Mouse (Mus musculus) lung, adult 2 months (tissue): Measurements from ENCODE around the gene Urah. TPM values are rescaled to one million over a fixed set of nuclear protein-coding genes. Genes with fewer than 3 reads are reported as not detected.

Experiments
- DNase-seq: peaks from one replicate; pipeline ENCODE4 v3.0.0; 2022
- H3K4me1 ChIP-seq: fragments of 200-500 bp; 2 replicates; pipeline ENCODE4 v1.6.1; 2011; ENCODE audit warnings: low read length; ENCODE audit not compliant: control insufficient read depth, insufficient read depth
- H3K4me3 ChIP-seq: fragments of 200-500 bp; replicated peaks from 2 replicates; pipeline ENCODE3; 2011; ENCODE audit warnings: low read depth, mild to moderate bottlenecking, control low read depth, low read length; ENCODE audit errors: extremely low read depth
- CTCF ChIP-seq: fragments of 200-500 bp; IDR thresholded peaks from 2 replicates; pipeline ENCODE4 v1.5.1; 2011; ENCODE audit warnings: mild to moderate bottlenecking, low read length, control low read depth; ENCODE audit not compliant: insufficient read depth
- POLR2A ChIP-seq: fragments of 200-500 bp; IDR thresholded peaks from 2 replicates; pipeline ENCODE4 v1.6.1; 2011; ENCODE audit warnings: low read depth, mild to moderate bottlenecking, control low read depth, low read length, borderline replicate concordance; ENCODE audit errors: extremely low read depth
- WGBS: fragments of 180-500 bp; shearing (Covaris S2); methylation state at CpG from one replicate; pipeline ENCODE4 v1.1.7; 2018; 5-methylcytosine and 5-hydroxymethylcytosine counted together
- polyA plus RNA-seq: library from polyadenylated mRNA; depleted of rRNA; stranded (reverse); fragments of >200 nt; gene quantifications from 2 replicates; pipeline ENCODE4 v1.2.3, GENCODE M21; 2012

Urah gene
- polyA plus RNA-seq, 1 experiment = 19.7 TPM

DNA sequence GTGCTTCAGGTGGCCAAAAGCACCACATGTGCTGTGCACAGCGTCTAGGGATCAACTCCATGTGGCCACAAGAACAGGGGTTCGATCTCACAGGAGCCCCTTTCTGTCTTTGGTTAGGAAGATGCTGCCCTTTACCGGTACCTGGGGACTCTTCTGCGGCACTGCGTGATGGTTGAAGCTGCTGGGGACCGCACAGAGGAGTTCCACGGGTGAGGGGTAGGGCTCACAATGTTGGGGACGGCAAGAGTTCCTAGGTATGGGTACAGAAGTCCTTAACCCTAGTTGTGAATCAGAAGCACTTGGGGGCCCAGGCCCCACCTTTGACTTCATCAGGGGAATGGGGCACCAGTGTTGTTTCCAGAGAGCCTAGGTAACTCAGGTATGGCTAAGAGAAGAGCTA, 23.9 kb downstream of the Urah start:
- no peak for DNase-seq
- WGBS = 95% methylated on average over 8 of the region's 8 CpGs

DNA sequence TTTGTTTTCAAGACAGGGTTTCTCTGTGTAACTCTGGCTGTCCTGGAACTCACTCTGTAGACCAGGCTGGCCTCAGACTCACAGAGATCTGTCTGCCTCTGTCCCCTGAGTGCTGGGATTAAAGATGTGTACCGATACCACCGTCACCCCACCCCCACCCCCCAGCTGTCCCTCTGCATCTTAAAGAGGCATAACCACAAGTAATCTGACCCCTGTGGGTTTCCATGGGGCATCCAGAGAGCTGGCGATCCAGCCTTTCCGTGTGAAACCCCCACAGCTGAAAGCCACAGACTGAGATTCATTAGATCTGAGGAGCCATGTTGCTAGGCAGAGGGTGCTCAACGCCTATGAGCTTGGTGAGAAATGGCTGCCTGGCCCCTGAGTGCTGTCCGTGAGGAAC, 25.2 kb downstream of the Urah start:
- WGBS = 77% methylated on average over 6 of the region's 6 CpGs
- TF ChIP-seq POLR2A = no peak
- no peak for TF ChIP-seq CTCF
- no peak for DNase-seq
- H3K4me1 ChIP-seq = peaks cover 13% of the 10 kb centered on the region
- no peak overlapping the region for H3K4me3 ChIP-seq

More for the DNA sequence above, 23.9 kb downstream of the Urah start:
- Histone ChIP-seq H3K4me1 (peaks cover 14% of the 10 kb centered on the region), H3K4me3 (no peak overlapping the region)
- no peak for TF ChIP-seq CTCF
- no peak for TF ChIP-seq POLR2A

DNA sequence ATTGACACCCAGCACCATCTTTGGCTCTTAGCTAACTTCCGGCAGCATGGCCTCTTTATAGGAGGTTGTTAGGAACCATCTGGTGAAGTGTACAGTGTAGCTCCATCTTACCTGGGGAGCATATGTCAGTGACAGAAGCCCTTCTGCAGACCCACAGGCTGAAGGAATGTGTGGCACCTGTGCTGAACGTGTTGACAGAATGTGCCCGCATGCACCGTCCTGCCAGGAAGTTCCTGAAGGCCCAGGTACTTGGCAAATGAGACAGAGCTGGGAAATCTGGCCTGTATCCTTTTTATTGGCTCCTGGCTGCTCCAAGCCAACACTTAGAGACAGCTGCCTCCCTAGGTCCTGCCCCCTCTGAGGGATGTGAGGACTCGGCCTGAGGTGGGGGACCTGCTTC, 25.9 kb downstream of the Urah start:
- TF ChIP-seq POLR2A = no peak
- no peak for TF ChIP-seq CTCF
- Histone ChIP-seq H3K4me3 (no peak overlapping the region), H3K4me1 (peaks cover 9% of the 10 kb centered on the region)
- no peak for DNase-seq
- 81% methylated on average over 5 of the region's 5 CpGs for WGBS

GRCm38 (mm10) chr7:140864761-140865160, 29.9 kb downstream of the Urah start:
- TF ChIP-seq CTCF (no peak), POLR2A (0 out of 2 replicates have a peak, but pooled peaks have one; percentile 8)
- DNase-seq = no peak
- H3K4me3 ChIP-seq = no peak overlapping the region
- 83% methylated on average over 12 of the region's 12 CpGs for WGBS
- no peaks in the 10 kb centered on the region for H3K4me1 ChIP-seq

DNA sequence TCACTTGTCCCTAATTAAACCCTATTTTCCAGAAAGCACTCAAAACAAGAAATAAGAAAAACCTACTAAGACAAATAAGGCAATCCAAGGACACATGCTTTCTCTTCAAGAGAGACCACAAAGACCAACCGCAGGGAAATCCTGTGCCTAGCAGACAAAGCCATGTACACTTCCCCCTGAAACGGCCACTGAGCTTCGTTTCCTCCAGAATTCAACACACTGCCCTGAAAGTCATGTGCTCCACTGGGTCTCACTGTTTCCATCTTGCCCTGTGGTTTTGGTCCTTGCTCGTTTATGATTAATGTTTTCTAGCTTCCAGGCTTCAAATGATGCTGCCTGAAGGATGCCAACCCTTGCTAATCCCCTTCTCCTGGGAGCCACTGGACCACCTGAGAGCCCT, 39.4 kb downstream of the Urah start:
- H3K4me1 ChIP-seq = no peaks in the 10 kb centered on the region
- H3K4me3 ChIP-seq = no peak overlapping the region
- WGBS = 74% methylated on average over 4 of the region's 4 CpGs
- no peak for DNase-seq
- TF ChIP-seq POLR2A (no peak), CTCF (no peak)

GRCm38 (mm10) chr7:140877364-140877763, 42.5 kb downstream of the Urah start:
- WGBS = 79% methylated on average over 6 of the region's 6 CpGs
- DNase-seq = no peak
- no peak overlapping the region for H3K4me3 ChIP-seq
- no peak for TF ChIP-seq POLR2A
- TF ChIP-seq CTCF = no peak
- H3K4me1 ChIP-seq = peaks cover 3% of the 10 kb centered on the region

- TF ChIP-seq CTCF = no peak
- no peak for TF ChIP-seq POLR2A
- peaks cover 3% of the 10 kb centered on the region for H3K4me1 ChIP-seq
- no peak overlapping the region for H3K4me3 ChIP-seq
- no peak for DNase-seq
- WGBS = 78% methylated on average over 7 of the region's 7 CpGs
These were observed 44.5 kb downstream of the Urah start for GRCm38 (mm10) chr7:140879355-140879754.

GRCm38 (mm10) chr7:140880419-140880818, 45.6 kb downstream of the Urah start:
- H3K4me3 ChIP-seq = no peak overlapping the region
- 65% methylated on average over 3 of the region's 3 CpGs for WGBS
- TF ChIP-seq CTCF = no peak
- no peak for TF ChIP-seq POLR2A
- H3K4me1 ChIP-seq = peaks cover 3% of the 10 kb centered on the region
- no peak for DNase-seq

- peaks cover 3% of the 10 kb centered on the region for H3K4me1 ChIP-seq
- DNase-seq = no peak
- peak overlapping the region; percentile 44 for H3K4me3 ChIP-seq
- TF ChIP-seq CTCF (no peak), POLR2A (no peak)
- WGBS = 11% methylated on average over 8 of the region's 8 CpGs
These were observed 46.2 kb downstream of the Urah start for GRCm38 (mm10) chr7:140880865-140881515.
